Mouse (Mus musculus): ENCODE results near the gene Map3k13. TPM values are rescaled to one million over a fixed set of nuclear protein-coding genes. Genes with fewer than 3 reads are reported as not detected.
"Not testable (repeated sequence)": the region's sequence is repeated elsewhere in the genome, so short reads cannot be mapped to it uniquely, and the experiment has no call there.

The Map3k13 gene
- total RNA-seq, 2 experiments from 2014 or later: 0.76 to 1.2 TPM

DNA sequence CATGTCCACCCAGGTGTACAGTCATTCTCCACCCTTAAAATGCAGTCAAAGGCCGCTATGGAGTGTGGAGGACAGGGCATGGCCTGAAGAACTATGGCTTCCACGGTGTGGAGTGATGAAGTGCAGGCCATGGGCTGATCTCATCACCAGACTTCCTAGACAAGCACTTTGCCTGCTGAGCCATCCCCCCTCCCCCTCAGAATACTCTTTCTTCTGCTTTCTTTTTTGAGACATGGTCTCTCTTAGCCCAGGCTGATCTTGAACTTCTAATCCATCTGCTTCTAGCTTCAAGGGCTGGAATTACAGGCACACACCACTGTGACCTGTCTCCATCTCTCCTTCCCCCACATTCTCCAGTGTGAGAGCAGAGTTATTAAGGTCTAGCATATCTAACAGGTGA lies 93.5 kb downstream of the Map3k13 start:
- intact Hi-C loops (cut with DNase I): no loop called here
- DNase-seq: no peak

GRCm38 (mm10) chr16:21893890-21894289 lies 99.7 kb downstream of the Map3k13 start:
- DNase-seq: no peak

DNA sequence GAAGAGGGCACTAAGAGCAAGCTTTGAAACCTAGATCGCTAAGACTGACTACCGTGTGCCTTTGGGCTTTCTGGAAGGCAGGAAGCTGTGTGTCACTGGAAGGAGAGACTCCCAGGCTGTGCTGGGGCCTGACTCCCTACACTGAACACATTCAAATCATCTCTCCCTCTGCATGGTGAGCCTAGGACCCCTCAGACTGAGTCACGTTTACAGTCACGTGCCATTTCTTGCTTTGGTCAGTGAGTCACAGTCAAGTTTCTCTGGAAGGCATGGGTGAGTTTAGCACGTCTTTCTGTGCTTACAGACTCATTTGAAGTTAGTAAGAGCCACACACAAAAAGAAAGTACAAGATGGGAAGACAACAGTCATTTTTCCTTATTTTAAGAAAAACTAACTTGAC lies 107.1 kb downstream of the Map3k13 start:
- intact Hi-C loops (cut with DNase I): no loop called here
- DNase-seq: no peak

More at GRCm38 (mm10) chr16:21893890-21894289, 99.7 kb downstream of the Map3k13 start:
- intact Hi-C loops (cut with DNase I): no loop called here

- DNase-seq: no peak
- intact Hi-C loops (cut with DNase I): no loop called here
Observed at GRCm38 (mm10) chr16:21904636-21905035, 110.5 kb downstream of the Map3k13 start.

- intact Hi-C loops (cut with DNase I): no loop called here
- DNase-seq: no peak
Observed at GRCm38 (mm10) chr16:21905996-21906395, 111.8 kb downstream of the Map3k13 start.

DNA sequence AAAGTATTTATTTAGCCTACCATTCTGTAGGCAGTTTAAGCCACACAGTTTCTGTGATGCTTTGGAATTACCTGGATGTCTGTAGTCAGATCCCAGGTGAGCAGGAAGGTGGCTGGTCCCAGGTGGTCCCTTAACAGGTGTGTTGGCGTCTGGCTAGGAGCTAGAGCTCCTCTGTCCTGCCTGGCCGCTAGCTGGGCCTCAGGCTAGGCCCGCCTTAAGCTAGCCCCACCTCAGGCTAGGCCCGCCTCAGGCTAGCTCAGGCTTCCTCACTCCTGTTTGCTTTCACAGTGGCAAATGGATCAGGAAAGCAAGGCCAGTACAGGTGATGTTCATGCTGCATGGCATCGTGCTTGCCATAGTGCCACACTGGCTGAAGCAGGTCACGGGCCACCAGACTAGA lies 112.8 kb downstream of the Map3k13 start:
- DNase-seq: no peak
- intact Hi-C loops (cut with DNase I): no loop called here

DNA sequence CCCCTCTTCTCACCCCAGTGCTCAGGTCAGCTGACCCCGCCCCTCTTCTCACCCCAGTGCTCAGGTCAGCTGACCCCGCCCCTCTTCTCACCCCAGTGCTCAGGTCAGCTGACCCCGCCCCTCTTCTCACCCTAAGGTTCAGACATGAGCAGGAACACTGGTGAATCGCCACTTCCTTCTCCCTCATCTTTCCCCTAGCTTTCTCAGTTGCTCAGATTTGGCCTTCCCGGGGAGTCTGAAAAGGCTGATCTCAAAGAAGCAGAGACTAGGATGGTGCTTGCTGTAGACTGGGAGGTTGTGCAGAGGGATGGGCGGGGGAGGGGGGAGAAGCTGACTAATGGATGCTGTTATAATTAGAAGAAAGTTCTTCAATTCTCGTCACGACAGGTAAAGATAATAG lies 114.8 kb downstream of the Map3k13 start:
- intact Hi-C loops (cut with DNase I); DNase-seq: not testable (repeated sequence)

DNA sequence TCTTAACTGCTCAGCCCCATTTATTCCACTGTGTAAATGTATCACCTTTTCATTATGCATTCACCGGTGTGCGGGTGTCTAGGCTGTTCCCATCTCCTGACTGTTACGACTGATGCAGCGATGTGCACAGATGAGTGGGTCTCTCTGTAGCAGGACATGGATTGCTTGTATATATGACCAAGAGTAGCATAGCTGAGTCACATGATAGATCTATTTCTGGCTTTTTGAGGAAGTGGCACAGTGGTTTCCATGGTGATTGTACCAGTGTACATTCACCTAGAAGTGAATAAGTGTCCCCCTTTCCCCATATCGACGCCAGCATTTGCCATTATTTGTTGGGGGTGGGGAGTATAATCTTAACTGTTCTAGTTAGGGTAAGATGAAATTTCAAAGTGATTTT lies 119.2 kb downstream of the Map3k13 start:
- intact Hi-C loops (cut with DNase I): no loop called here
- no peak for DNase-seq

- intact Hi-C loops (cut with DNase I): no loop called here
- peak in 1 of 2 experiments; percentile 5 for DNase-seq
Observed at GRCm38 (mm10) chr16:21916681-21917080, 122.5 kb downstream of the Map3k13 start.

GRCm38 (mm10) chr16:21928471-21928870 lies 134.3 kb downstream of the Map3k13 start:
- intact Hi-C loops (cut with DNase I): no loop called here
- no peak for DNase-seq

DNA sequence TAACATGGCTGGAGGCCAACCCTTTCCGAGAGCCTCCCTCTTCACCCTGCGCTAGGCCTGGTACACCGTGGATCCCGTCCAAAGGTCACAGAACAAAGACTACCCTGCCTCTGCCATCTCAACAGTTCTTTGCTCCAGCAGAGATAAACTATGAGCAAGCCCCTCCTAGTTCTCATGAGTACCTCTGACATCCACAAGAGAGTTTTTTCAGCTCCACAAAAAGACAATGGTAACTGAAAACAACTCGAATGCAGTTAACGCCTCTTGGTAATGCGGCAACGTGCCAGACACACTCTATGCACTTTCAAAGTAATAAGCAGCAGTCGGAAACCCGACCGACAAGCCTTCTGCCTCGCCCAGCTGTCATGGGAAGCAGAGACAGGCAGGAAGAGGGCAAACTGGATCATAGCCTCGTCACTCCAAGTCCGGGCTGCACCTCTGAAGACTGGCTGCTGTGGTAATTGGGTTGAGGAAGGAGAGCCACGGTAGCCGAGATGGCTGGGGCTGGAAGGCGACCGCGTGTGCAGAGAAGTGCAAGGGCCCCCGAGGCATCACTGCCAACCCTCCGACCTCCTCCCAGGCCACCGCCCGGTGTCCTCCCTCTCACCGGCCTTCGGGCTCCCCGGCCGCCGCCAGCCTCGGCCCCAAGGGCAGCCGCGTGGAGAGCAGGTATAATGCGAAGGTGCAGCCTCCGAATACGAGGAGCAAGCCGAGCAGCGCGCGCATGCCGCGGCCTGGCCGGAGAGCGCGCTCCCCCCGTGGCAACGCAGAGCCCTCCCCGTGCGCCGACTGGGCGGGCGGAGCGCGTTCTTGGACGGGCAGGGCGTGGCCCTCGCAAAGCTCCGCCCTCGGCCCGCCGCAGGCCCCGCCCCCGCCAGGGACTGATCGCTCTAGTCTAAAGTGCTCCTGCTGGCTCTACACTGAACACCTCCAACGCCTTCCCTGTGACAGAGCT lies 152.9 kb downstream of the Map3k13 start, which contains the start of gene Tmem41a:
Tmem41a (minus strand) TSS at position 792 of the 955 bp plus-strand sequence.
- peak; percentile 91 for DNase-seq
- intact Hi-C loops (cut with DNase I): loop anchor here (5.0 kb wide), 2 partner anchors 60 to 155 kb away; partner anchors contain the start of genes Map3k13 and Senp2

GRCm38 (mm10) chr16:21955591-21955990 lies 161.4 kb downstream of the Map3k13 start:
- intact Hi-C loops (cut with DNase I): no loop called here
- peak; percentile 26 to 43 for DNase-seq

DNA sequence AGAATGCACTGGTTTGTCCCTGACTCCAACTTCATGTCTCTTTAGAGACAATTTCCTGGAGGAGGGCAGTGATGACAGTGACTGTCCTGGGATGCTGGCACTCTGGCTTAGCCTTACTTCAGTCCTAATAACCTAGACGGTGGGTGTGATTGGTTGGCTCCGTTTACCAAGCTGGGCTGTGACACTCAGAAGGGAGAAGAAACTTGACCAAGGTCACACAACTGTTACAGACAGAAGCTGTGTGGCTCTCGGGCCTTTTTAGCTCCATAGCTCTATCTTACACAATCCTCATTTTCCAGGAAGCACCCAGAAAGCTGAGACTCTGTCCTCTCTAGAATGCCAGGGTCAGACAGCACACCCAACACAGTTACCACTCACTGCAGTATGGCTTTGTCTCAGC lies 171.4 kb downstream of the Map3k13 start:
- DNase-seq: no peak
- intact Hi-C loops (cut with DNase I): no loop called here

DNA sequence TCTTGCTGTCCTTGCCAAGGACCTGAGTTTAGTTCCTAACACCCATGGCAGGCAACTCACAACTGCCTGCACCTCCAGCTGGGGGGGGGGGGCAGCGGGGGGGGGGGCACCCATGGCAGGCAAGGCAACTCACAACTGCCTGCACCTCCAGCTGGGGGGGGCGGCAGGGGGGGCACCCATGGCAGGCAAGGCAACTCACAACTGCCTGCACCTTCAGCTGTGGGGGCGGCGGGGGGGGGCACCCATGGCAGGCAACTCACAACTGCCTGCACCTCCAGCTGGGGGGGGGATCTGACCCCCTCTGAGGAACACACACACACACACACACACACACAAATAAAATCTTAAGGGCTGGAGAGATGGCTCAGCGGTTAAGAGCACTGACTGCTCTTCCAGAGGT lies 175.7 kb downstream of the Map3k13 start:
- intact Hi-C loops (cut with DNase I): no loop called here
- no peak for DNase-seq

DNA sequence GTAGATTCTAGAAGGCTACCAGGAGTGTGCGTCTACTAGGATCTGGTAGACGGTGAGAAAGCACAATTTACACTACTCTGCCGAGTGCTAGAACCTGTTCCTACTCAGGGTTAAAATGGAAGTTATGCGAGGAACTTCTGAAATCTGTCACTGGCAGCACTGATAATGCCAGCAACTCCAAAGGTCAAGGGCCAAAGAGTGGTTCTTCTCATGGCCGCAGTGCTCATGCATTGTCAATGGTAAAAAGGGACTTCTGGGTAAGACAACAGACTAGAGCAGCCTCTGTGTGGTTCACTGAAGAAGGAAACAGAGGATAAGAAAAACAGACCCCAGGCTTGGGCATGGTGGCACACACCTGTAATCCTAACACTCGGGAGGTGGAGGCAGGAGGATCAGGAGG lies 176.4 kb downstream of the Map3k13 start:
- intact Hi-C loops (cut with DNase I): no loop called here
- DNase-seq: no peak

GRCm38 (mm10) chr16:21971446-21971845 lies 177.3 kb downstream of the Map3k13 start:
- no peak for DNase-seq
- intact Hi-C loops (cut with DNase I): no loop called here

DNA sequence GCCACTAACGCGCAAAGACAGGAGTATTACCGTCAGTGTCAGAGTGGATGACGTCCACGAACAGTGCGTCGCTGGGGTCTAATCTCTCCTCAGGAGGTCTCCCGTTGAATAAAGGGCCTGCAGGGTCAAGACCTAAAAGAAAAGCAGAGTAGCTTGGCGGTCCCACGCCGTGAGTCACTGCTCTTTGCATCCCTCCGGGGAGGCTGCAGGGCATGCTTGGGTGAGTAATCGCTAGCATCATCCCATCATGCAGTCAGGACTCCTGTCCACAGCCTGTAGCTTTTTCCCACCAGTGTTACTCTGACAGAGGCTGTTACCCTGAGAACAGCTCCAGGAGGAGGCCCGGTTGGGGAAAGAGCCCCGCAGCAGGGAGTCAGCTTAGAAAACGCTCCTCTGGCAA lies 182.1 kb downstream of the Map3k13 start:
- no peak for DNase-seq
- intact Hi-C loops (cut with DNase I): no loop called here

DNA sequence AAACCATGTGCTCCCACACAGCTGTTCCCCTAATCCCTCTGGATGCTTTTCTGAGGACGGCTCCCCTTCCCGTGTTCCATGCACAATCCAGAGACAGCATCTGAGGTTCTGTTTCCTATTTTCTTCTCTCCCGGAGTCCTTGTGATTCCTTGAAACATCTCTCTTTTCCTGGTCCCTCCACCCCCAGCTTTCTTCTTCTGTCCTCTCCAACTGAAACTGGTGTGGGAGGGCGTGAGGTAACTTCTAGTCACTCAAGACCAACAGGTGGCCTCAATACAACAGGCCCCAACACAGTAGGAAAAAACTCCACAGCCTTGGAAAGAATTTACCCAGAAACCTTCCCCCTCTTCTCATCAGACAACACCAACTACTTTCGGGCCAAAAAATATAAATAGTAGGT lies 183.2 kb downstream of the Map3k13 start:
- intact Hi-C loops (cut with DNase I): no loop called here
- DNase-seq: no peak

Data from heart, postnatal 36 days (tissue).